Mouse (Mus musculus) ES-Bruce4 (cell line): Measurements from ENCODE around the gene Appbp2. TPM values are rescaled to one million over a fixed set of nuclear protein-coding genes. Genes with fewer than 3 reads are reported as not detected.

ENCODE experiments used
- H3K27ac ChIP-seq: 2 replicates; pipeline ENCODE4 v1.5.1; 2012; ENCODE audit warnings: low read length, inconsistent platforms; ENCODE audit not compliant: insufficient read depth
- H3K27me3 ChIP-seq: 2 replicates; pipeline ENCODE4 v1.6.1; 2012; ENCODE audit warnings: mild to moderate bottlenecking, low read length, inconsistent platforms; ENCODE audit not compliant: control insufficient read depth, poor library complexity, insufficient read depth, severe bottlenecking
- H3K36me3 ChIP-seq: 2 replicates; pipeline ENCODE4 v1.6.1; 2012; ENCODE audit warnings: inconsistent platforms, mild to moderate bottlenecking, low read length, moderate library complexity; ENCODE audit not compliant: control insufficient read depth, poor library complexity, insufficient read depth, severe bottlenecking
- H3K4me1 ChIP-seq: one replicate; pipeline ENCODE4 v1.8.1; 2011; ENCODE audit warnings: low read length; ENCODE audit not compliant: control insufficient read depth, insufficient read depth
- H3K4me3 ChIP-seq: 2 replicates; pipeline ENCODE4 v1.5.1; 2011; ENCODE audit warnings: low read depth, mild to moderate bottlenecking, low read length
- H3K9ac ChIP-seq: 2 replicates; pipeline ENCODE4 v1.6.1; 2012; ENCODE audit warnings: low read depth, mild to moderate bottlenecking, inconsistent platforms; ENCODE audit not compliant: poor library complexity, severe bottlenecking
- H3K9me3 ChIP-seq: replicated peaks from 2 replicates; pipeline ENCODE4 v1.6.1; 2012; ENCODE audit warnings: mild to moderate bottlenecking, low read length, inconsistent platforms; ENCODE audit not compliant: control insufficient read depth, poor library complexity, insufficient read depth, severe bottlenecking
- CTCF ChIP-seq: IDR thresholded peaks from one replicate; pipeline ENCODE4 v1.8.1; 2011; ENCODE audit warnings: low read depth, low read length
- EP300 ChIP-seq: IDR thresholded peaks from 2 replicates; pipeline ENCODE4 v1.6.1; 2011; ENCODE audit warnings: low read depth, low read length; ENCODE audit not compliant: insufficient read depth
- POLR2A ChIP-seq: IDR thresholded peaks from one replicate; pipeline ENCODE4 v1.8.1; 2011; ENCODE audit warnings: low read length; ENCODE audit not compliant: insufficient read depth
- polyA plus RNA-seq: library from polyadenylated mRNA; stranded (reverse); fragments of >200 nt; gene quantifications from 2 replicates; pipeline ENCODE4 v1.2.4, GENCODE M21; 2011; ENCODE audit warnings: low read depth; ENCODE audit not compliant: missing spikeins, insufficient read depth, insufficient read length

The Appbp2 gene
- polyA plus RNA-seq, 1 experiment, result 57.9 TPM

GRCm38 (mm10) chr11:85183284-85183779, 51.6 kb downstream of the Appbp2 start:
- Histone ChIP-seq H3K4me3 (peak overlapping the region; percentile 54), H3K27ac (no peak overlapping the region), H3K27me3 (no peaks in the 10 kb centered on the region), H3K36me3 (no peaks in the 10 kb centered on the region), H3K9ac (peak overlapping the region; percentile 39), H3K9me3 (no peaks in the 10 kb centered on the region), H3K4me1 (peaks cover 1% of the 10 kb centered on the region)
- no peak for TF ChIP-seq POLR2A

GRCm38 (mm10) chr11:85182617-85183283, 52.2 kb downstream of the Appbp2 start:
- peak; percentile 82 for TF ChIP-seq CTCF
- no peak for TF ChIP-seq EP300

GRCm38 (mm10) chr11:85178413-85178812, 56.5 kb downstream of the Appbp2 start:
- no peaks in the 10 kb centered on the region for H3K27me3 ChIP-seq
- no peaks in the 10 kb centered on the region for H3K36me3 ChIP-seq
- TF ChIP-seq CTCF (no peak), POLR2A (no peak), EP300 (no peak)
- H3K27ac ChIP-seq, result no peak overlapping the region
- H3K4me1 ChIP-seq, result peaks cover 1% of the 10 kb centered on the region
- no peaks in the 10 kb centered on the region for H3K9me3 ChIP-seq
- H3K9ac ChIP-seq, result no peak overlapping the region
- H3K4me3 ChIP-seq, result no peak overlapping the region

More at GRCm38 (mm10) chr11:85182617-85183283, 52.2 kb downstream of the Appbp2 start:
- H3K36me3 ChIP-seq, result no peaks in the 10 kb centered on the region
- no peaks in the 10 kb centered on the region for H3K27me3 ChIP-seq
- peak overlapping the region; percentile 78 for H3K27ac ChIP-seq
- peaks cover 1% of the 10 kb centered on the region for H3K4me1 ChIP-seq
- no peaks in the 10 kb centered on the region for H3K9me3 ChIP-seq
- peak overlapping the region; percentile 54 for H3K4me3 ChIP-seq
- peak overlapping the region; percentile 39 for H3K9ac ChIP-seq

- H3K36me3 ChIP-seq, result no peaks in the 10 kb centered on the region
- no peaks in the 10 kb centered on the region for H3K9me3 ChIP-seq
- no peaks in the 10 kb centered on the region for H3K27me3 ChIP-seq
- no peak overlapping the region for H3K27ac ChIP-seq
- no peak overlapping the region for H3K4me3 ChIP-seq
- no peak for TF ChIP-seq CTCF
- TF ChIP-seq POLR2A, result no peak
- TF ChIP-seq EP300, result no peak
- H3K9ac ChIP-seq, result no peak overlapping the region
- peaks cover 1% of the 10 kb centered on the region for H3K4me1 ChIP-seq
Observed at GRCm38 (mm10) chr11:85177761-85178160, 57.2 kb downstream of the Appbp2 start.

GRCm38 (mm10) chr11:85175941-85176340, 59.0 kb downstream of the Appbp2 start:
- no peaks in the 10 kb centered on the region for H3K9me3 ChIP-seq
- H3K27ac ChIP-seq, result no peak overlapping the region
- no peaks in the 10 kb centered on the region for H3K36me3 ChIP-seq
- no peak for TF ChIP-seq EP300
- no peak for TF ChIP-seq POLR2A
- TF ChIP-seq CTCF, result no peak
- H3K4me1 ChIP-seq, result no peaks in the 10 kb centered on the region
- no peaks in the 10 kb centered on the region for H3K27me3 ChIP-seq
- no peak overlapping the region for H3K9ac ChIP-seq
- H3K4me3 ChIP-seq, result no peak overlapping the region

GRCm38 (mm10) chr11:85170833-85171232, 64.1 kb downstream of the Appbp2 start:
- no peak overlapping the region for H3K27ac ChIP-seq
- no peaks in the 10 kb centered on the region for H3K36me3 ChIP-seq
- TF ChIP-seq POLR2A, result no peak
- TF ChIP-seq EP300, result no peak
- TF ChIP-seq CTCF, result no peak
- H3K9ac ChIP-seq, result no peak overlapping the region
- H3K27me3 ChIP-seq, result no peaks in the 10 kb centered on the region
- no peaks in the 10 kb centered on the region for H3K4me1 ChIP-seq
- no peak overlapping the region for H3K4me3 ChIP-seq
- H3K9me3 ChIP-seq, result no peaks in the 10 kb centered on the region
